Mouse (Mus musculus): ENCODE measurements around the gene Rcan1. TPM values are rescaled to one million over a fixed set of nuclear protein-coding genes. Genes with fewer than 3 reads are reported as not detected.

The Rcan1 gene
- total RNA-seq, 1 experiment from 2014 or later = 16.8 TPM

DNA sequence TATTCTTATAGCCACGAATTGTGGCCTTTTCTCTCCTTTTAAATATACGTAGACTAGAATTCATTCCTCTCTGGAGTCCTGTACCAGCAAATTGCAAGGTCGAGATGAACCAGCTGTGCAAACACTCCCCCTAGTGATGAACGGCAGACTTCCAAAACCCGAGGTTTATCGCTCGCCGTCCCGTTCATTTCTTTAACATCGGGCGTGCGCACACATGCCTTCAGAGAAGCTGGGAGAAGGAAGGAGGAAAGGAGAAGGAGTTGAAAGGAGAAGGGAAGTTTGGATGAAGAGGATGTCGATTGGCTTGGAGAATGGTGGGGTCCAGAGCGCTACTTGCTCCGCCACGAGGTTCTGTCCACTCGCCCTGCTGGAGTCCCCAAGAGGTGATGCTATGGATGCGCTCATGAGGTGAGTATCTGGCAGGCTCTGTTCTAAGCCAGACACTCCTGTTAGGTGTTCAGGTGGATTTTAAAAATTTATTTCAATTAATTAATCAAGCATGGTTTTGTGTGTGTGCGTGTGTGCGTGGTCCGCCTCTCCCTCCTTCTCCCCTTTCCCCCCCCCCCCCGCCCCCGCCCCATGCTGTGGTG is 8.0 kb upstream of the Rcan1 start:
- ATAC-seq (replicated peaks; ENCODE audit: insufficient number of reproducible peaks, low FRiP score, low TSS enrichment, poor library complexity, severe bottlenecking) = no peak

DNA sequence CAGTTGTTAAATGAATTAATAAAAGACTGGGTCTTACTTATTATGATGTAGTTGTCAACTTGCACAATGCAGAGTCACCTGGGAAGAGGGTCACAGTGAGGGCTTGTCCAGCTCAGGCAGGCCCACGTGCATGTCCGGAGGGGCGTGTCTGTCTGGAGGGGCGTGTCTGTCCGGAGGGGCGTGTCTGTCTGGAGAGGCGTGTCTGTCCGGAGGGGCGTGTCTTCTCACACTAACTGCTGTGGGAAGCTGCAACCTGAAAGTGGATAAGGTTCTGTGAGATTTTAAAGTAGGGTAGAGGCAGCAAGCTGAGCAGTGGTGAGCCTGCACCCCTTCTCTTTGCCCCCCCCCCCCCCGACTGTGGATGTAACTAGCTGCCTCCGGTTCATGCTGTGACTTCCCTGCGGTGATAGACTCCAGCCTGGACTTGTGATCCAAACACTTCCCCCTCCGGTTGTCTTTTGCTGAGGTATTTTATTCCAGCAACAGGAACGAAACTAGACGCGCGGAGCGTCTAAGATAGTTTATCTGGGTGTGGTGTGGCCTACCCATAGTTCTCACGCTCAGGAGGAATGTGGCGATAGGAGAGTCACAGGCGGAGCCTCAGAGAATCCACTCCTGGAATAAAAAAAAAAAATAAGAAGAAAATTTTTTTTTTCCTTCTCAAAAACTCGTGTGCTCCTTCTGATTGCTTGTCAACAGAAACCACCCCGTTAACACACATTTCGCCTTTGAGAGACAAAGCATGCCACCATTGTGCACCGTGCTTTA is 4.6 kb upstream of the Rcan1 start:
- ATAC-seq (replicated peaks; ENCODE audit: insufficient number of reproducible peaks, low FRiP score, low TSS enrichment, poor library complexity, severe bottlenecking) = no peak

DNA sequence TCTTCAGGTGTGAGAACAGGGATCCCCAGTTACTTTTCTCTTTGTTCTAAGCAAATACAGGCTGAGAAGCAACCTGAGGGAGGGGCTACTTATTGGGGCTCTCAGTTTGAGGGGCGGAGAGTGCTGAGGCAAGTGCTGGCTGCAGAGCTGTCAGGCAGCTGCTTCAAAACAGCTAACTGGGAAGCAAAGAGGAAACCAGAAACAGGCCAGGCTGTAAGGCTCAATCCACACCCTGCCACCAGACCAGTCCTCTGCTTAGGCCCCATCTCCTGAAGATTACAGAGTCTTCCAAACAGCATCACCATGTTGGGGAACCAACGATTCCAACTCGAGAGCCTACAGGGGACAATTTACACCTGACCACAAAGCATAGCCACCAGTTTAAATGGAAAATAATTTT is 2.2 kb upstream of the Rcan1 start:
- ATAC-seq (replicated peaks; ENCODE audit: insufficient number of reproducible peaks, low FRiP score, low TSS enrichment, poor library complexity, severe bottlenecking) = no peak

DNA sequence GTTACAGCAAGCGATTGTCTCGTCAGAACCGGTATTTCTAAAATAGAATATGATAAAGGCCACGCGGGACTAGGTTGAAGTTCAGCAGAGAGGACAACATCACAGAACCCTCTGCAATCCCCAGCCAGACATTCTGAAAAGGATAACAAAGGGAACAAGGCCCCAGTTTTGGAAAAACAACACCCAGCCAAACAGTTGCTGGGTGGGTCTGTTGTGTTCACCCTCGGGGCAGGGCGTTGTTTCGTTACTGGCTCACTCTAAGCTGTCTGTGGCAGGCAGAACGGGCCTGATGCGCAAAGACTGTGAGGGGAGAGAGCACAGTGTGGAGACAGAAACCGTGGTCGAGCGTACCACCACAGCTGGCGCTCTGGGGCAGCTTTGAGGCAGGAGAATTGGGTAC is 2.2 kb downstream of the Rcan1 start:
- no peak for ATAC-seq (replicated peaks; ENCODE audit: insufficient number of reproducible peaks, low FRiP score, low TSS enrichment, poor library complexity, severe bottlenecking)

DNA sequence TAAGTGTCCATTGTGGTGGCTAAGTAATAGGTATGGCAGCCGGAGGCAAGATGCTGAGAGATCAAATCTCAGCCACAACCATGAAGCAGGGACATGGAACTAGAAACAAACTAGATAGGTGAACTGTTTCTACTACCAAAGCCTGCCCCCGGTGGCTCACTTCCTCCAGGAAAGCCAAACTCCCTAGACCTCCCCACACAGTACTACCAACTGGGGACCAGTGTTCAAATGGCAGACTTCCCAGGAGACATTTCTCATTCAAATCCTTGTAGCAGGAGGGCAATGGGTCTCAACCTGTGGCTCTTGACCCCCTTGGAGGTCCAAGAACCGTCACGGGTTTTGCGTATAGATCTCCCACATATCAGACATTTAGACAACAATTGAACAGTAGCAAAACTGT is 3.6 kb downstream of the Rcan1 start:
- no peak for ATAC-seq (replicated peaks; ENCODE audit: insufficient number of reproducible peaks, low FRiP score, low TSS enrichment, poor library complexity, severe bottlenecking)

DNA sequence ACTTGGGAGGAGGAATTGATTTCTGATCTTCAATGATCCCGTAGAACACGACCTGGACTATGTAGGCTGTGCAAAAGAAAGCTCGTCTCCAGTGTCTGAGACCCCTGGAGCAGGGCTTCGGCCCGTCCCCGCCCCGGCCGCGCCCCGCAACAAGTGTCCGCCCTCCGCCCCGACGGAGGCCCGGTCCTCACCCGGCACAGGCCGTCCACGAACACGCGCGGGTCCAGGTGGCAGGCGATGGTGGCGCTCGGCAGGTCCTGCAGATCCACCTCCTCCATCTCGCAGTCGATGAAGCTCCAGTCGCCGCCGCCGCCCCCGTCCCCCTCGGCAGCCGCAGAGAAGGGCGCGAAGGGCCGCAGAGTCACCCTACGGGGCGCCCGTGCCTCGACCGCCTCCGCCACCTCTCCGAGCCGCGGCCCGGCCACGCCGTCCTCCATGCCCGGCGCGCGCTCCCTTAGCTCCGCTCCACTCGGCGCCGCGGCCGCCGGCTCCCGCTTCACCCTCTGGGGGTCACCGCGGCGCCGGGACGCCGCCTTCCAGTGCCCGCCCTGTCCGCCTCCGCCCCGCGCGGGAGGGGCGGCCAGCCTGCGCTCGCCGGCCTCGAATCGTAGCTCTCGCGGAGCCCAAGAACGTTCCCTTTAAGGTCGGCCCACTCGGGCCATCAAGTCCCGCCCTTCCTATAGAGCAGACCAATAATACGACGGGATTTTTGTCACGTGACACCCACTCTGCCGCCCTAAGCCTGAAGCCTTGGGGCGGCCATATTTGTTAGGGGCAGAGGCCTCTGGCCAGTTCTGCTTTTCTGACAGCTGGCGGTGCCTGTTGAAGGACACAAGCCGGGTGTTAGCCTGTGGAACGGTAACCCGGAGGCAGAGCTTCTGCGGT is 4.8 kb downstream of the Rcan1 start:
- peak; percentile 92 for ATAC-seq (replicated peaks; ENCODE audit: insufficient number of reproducible peaks, low FRiP score, low TSS enrichment, poor library complexity, severe bottlenecking)

DNA sequence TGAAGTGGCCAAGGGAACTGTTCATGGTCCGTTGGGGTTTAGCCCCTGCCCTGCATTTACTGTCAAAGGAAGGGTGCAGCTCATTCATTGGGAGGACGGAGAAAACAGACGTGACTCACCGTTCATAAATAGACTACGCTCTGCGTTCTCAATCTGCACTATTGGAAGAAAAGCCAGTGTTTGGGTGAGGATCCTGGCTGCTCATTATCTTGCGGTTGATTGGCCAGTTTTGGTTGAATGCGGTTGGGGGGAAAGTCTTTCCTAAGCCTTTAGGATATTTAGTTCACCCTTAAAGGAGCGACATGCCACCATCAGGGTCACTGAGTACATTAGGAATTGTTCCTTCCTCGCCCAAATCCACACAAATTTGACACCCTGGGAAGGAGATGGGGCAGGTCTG is 5.4 kb downstream of the Rcan1 start:
- no peak for ATAC-seq (replicated peaks; ENCODE audit: insufficient number of reproducible peaks, low FRiP score, low TSS enrichment, poor library complexity, severe bottlenecking)

DNA sequence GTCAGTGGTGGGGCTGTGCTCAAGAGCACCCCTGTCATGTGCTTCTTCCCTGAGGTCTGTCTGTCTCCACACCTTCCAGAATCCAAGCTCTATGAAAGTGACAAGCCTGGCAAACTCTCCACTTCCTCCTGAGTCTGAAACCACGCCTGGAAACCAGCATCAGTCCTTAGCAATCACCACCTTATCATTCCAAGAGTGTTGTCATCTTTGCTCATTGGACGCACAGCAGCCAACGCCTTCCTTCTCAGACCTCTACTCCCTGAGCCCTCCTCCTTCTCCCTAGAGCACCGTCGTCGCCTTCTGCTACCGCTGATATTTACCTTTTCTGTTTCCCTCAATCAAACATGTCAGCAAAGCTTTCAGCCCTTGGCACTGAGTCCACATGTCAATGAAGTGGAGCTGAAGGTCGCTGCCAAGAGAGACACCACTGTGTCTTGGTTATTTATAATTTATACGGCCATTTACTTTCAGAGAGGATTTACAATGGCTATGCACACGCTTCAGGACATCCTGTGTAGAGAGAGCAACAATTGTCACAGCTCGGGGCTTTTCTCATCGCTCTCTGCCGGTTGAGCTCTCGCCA is 6.2 kb downstream of the Rcan1 start:
- no peak for ATAC-seq (replicated peaks; ENCODE audit: insufficient number of reproducible peaks, low FRiP score, low TSS enrichment, poor library complexity, severe bottlenecking)

DNA sequence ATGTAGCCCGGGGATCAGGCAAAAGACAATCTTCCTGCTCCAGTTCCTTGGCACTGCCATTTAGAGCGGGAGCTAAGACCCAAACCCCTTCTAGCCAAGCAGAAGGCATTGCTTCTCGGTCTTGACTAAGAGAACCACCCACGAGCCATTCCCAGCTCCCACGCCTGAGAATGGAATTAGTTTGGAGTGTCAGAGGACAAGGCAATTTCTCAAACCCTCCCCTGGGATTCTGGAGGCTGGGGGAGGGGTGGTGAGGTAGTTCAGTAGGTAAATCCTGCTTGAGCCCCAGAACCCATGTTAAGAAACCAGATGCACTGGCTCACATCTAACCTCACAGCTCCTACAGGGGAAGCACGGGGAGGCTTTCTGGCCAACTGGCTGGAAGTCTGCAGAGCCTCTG is 9.3 kb downstream of the Rcan1 start:
- no peak for ATAC-seq (replicated peaks; ENCODE audit: insufficient number of reproducible peaks, low FRiP score, low TSS enrichment, poor library complexity, severe bottlenecking)

DNA sequence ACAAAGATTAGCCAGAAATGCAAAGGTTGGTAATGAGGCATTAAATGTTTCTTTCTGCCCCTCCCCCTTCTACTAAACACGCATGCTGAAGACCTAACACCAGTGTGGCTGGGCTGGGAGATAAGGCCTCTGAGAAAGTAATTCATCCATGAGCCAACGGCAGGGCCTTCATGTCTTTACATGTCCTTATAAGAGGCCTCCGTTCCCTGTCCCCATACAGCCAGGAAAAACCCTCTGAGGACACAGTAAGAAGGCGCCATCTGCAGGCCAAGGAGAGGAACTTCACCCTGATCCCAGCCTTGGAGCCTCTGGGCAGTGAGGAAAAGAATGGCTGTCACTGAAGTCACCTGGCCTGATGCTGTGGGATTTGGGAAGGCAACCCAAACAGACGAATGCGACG is 13.1 kb downstream of the Rcan1 start:
- ATAC-seq (replicated peaks; ENCODE audit: insufficient number of reproducible peaks, low FRiP score, low TSS enrichment, poor library complexity, severe bottlenecking) = peak; percentile 66; the same call in 1 of the 2 replicates

DNA sequence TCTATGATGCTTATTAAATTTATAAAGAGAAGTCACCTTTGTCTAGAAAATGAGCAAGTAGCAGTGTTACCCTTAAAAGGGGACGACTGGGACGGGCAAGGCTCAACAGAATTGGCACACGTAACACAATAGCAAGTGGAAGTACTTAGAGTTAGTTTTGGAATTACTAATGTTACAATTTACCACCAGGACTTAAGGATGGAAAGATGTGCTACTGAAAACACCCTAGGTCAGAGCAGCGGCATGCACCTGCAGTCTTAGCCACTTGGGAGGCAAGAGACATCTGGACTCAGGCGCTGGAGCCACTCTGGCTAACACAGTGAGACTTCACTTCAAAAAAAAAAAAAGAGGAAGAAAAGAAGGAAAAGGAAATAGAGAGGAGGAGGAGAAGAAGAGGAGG is 14.7 kb downstream of the Rcan1 start:
- ATAC-seq (replicated peaks; ENCODE audit: insufficient number of reproducible peaks, low FRiP score, low TSS enrichment, poor library complexity, severe bottlenecking) = no peak

DNA sequence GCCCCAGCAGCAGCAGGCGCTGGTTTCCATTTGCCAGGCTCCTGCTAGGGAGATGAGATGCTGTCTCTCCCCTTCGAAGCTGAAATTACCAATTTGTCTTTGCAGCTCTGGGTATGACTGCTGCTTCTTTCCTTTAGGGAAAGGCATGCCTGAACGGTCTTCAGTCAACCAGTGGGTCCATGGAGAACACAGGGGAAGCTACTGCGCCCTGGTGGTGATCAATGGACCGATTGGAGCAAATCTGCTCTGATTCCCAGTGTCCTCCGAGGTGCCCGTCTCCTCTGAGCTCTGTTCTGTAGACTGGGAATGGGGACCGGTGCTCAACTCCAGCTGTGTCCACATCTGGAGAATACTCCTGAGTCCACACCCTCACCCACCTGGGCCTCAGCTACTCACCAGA is 15.2 kb downstream of the Rcan1 start:
- no peak for ATAC-seq (replicated peaks; ENCODE audit: insufficient number of reproducible peaks, low FRiP score, low TSS enrichment, poor library complexity, severe bottlenecking)

DNA sequence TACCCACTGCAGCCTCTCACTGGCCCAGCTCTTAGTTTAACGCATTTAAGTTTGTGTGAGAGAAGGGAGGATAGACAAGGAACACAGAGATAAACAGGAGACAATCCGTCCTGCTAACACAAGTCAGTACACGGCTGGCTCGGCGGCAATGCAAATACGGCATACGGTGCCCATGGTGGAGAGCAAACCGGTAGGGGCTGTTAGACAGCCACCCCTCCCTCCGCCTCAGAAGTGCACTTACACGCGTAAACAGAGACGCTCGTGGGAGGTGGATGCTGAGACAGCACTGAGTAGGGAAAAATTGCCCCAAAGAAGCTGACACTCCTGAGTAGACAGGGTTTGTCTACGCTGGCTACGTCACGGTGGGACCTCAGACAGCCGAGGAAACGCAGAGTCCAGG is 16.2 kb downstream of the Rcan1 start:
- ATAC-seq (replicated peaks; ENCODE audit: insufficient number of reproducible peaks, low FRiP score, low TSS enrichment, poor library complexity, severe bottlenecking) = no peak

DNA sequence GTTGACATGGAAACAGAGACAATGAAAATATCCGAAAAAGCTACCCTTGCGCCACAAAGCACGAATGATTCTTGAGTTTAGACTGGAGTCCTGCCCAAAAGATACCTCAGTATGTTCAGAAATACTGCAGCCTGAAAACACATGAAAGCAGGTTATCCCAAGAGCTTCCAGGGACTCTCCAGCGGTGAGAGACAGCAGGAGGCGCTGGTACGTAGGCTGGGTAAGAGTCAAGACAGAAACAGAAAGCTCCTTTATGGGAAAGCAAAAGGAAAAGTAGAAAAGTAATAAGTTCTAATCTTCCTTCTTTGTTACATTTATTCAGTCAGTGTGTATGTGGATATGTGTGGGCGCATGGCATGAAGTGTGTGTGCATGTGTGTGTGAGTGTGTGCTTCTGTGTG is 16.7 kb downstream of the Rcan1 start:
- ATAC-seq (replicated peaks; ENCODE audit: insufficient number of reproducible peaks, low FRiP score, low TSS enrichment, poor library complexity, severe bottlenecking) = no peak

DNA sequence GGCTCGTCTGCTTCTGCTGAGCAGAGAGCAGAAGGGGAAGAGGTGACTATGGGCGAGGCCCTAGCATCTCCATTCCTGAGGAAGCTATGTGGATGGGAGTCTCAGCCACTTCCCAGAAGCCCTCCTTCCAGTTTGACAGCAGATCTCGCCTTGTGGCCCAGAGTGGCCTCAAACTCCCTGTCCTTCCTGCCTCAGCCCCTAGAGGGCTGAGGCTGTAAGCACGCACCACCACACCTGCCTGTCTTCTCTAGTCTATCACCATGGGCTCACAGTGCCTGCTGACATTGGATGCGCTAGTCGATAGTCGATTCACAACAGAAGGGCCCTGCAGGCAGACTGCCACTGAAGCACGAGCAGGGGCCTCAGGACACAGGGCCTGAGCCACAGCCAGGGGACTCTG is 18.1 kb downstream of the Rcan1 start:
- no peak for ATAC-seq (replicated peaks; ENCODE audit: insufficient number of reproducible peaks, low FRiP score, low TSS enrichment, poor library complexity, severe bottlenecking)

DNA sequence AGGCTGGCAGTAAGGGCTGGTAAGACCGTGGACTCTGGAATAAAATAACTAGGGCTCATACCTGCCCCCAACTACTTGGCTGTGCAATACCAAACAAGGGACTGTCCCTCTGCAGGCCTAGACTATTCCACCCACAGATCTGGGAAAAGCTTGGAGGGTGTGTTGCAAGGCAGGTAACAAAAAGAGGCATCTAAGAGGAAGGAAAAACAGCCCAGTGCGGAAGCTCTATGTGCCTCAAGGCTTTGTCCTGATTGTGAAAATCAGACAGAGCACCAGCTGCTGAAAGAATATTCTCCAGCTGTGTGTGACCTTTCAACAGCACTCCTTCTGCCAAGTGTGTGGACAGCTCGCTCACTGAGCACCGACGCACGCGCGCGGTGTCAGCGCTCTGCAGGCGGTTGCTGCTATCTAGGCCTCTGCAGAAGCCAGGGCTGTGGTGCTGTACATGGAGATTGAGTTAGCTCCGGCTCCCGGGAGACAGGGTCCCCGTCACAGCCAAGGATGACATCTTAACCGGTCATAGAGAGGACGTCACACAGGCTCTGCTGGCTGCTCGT is 19.1 kb downstream of the Rcan1 start:
- ATAC-seq (replicated peaks; ENCODE audit: insufficient number of reproducible peaks, low FRiP score, low TSS enrichment, poor library complexity, severe bottlenecking) = no peak

DNA sequence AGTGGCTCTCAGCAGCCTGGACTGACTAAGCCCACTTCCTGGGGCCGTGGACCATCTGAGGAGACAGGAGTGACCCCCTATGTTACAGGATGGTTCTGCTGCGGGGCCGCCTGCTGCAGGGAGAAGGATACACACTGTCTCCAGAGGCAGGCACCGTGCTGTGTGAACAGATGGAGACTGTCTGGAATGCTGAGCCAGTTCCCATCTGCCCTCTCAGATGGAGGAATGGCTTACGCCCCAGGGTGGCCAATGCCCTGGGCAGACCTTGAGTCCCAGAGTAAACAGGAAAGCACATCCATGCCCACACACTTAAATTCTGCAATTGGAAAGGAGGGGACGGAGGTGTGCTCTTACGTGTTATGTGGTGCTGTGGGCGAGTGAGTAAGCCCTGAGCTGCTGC is 20.3 kb downstream of the Rcan1 start:
- no peak for ATAC-seq (replicated peaks; ENCODE audit: insufficient number of reproducible peaks, low FRiP score, low TSS enrichment, poor library complexity, severe bottlenecking)

DNA sequence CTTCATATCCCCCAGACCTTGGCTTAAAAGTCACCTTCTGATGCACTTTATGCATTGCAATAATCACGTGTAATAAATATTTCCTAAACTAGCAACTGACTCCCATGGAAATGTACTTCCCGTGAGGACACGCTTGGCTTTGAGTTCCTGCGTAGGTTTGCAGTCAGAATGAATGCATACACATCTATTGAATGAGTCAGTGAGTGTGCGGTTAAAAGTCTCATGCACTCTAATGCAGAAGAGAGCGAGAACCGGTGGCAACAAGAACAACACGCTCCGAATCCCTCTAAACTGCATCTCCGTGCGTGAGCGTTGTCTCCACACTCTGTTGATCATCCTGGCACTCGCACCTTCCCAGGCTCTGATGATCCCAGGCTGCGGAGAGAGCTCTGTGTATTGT is 21.6 kb downstream of the Rcan1 start:
- no peak for ATAC-seq (replicated peaks; ENCODE audit: insufficient number of reproducible peaks, low FRiP score, low TSS enrichment, poor library complexity, severe bottlenecking)

DNA sequence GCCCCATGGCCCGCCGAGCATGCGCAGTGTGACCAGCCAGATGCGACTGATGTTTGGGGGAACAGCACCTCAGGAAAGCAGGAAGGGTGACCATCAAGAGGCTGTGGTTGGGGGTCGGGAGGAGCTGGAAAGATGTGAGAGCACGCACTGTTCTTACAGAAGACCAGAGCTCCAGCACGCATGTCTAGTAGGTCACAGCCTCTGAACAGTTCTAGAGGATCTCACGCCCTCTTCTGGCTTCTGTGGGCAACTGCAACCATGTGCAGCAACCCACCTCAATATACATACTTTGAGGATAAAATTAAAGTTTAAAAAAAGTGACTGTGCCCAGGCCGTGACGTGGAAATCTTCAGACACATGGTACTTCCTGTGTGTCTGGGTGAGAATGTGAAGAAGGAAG is 25.3 kb downstream of the Rcan1 start:
- ATAC-seq (replicated peaks; ENCODE audit: insufficient number of reproducible peaks, low FRiP score, low TSS enrichment, poor library complexity, severe bottlenecking) = peak; percentile 44; the same call in 1 of the 2 replicates

Data from monocyte, adult 5-6 weeks (primary cell).